Mouse (Mus musculus) layer of hippocampus, adult 11-12 months (tissue): Measurements from ENCODE around the gene Olfr615.
"Not testable (repeated sequence)": the region's sequence is repeated elsewhere in the genome, so short reads cannot be mapped to it uniquely, and the experiment has no call there.

ENCODE experiments used
- DNase-seq: peaks from one replicate; pipeline ENCODE4 v3.0.0; 2022; ENCODE audit warnings: low spot score

Gene Olfr615

GRCm38 (mm10) chr7:103555779-103556178 lies at the start of gene Olfr615:
Gene Olfr615 (plus strand): TSS chr7:103556079.
- DNase-seq, result no peak

GRCm38 (mm10) chr7:103512022-103512421 lies 43.9 kb upstream of the Olfr615 start, which contains the start of gene Olfr610:
Gene Olfr610 (minus strand): TSS chr7:103512122.
- DNase-seq, result no peak

GRCm38 (mm10) chr7:103520746-103521145 lies 35.1 kb upstream of the Olfr615 start, which contains the start of gene Olfr611:
Gene Olfr611 (minus strand): TSS chr7:103520846.
- not testable (repeated sequence) for DNase-seq

- DNase-seq, result not testable (repeated sequence)
These were observed 13.3 kb upstream of the Olfr615 start, which contains the start of gene Olfr612 for GRCm38 (mm10) chr7:103542617-103543016. Gene Olfr612 (minus strand): TSS chr7:103542717.

- DNase-seq, result no peak
These were observed 8.1 kb upstream of the Olfr615 start, which contains the start of gene Olfr613 for GRCm38 (mm10) chr7:103547774-103548173. Gene Olfr613 (plus strand): TSS chr7:103548074.

- no peak for DNase-seq
These were observed 13.2 kb downstream of the Olfr615 start, which contains the start of gene Olfr616 for GRCm38 (mm10) chr7:103569043-103569442. Gene Olfr616 (minus strand): TSS chr7:103569143.

- no peak for DNase-seq
These were observed 16.9 kb downstream of the Olfr615 start, which contains the start of gene Olfr617 for GRCm38 (mm10) chr7:103572761-103573160. Gene Olfr617 (plus strand): TSS chr7:103573061.

- DNase-seq, result no peak
These were observed 33.9 kb downstream of the Olfr615 start, which contains the start of gene Olfr618 for GRCm38 (mm10) chr7:103589803-103590202. Gene Olfr618 (plus strand): TSS chr7:103590103.

- no peak for DNase-seq
These were observed 44.4 kb downstream of the Olfr615 start, which contains the start of gene Olfr619 for GRCm38 (mm10) chr7:103600275-103600674. Gene Olfr619 (plus strand): TSS chr7:103600575.

- DNase-seq, result no peak
These were observed 51.5 kb downstream of the Olfr615 start for GRCm38 (mm10) chr7:103607425-103607824.

- no peak for DNase-seq
These were observed 56.6 kb downstream of the Olfr615 start, which contains the start of gene Olfr620 for GRCm38 (mm10) chr7:103612434-103612833. Gene Olfr620 (minus strand): TSS chr7:103612534.
